Mouse (Mus musculus) embryonic fibroblast, embryonic 13.5 days (primary cell): ENCODE measurements around the gene Gse1.

Experiments used
- CTCF ChIP-seq: IDR thresholded peaks from 2 replicates; pipeline ENCODE4 v1.5.1; 2011; ENCODE audit warnings: mild to moderate bottlenecking, control low read depth, low read length, moderate library complexity, borderline replicate concordance; ENCODE audit not compliant: insufficient read depth
- POLR2A ChIP-seq: IDR thresholded peaks from 2 replicates; pipeline ENCODE4 v1.6.1; 2011; ENCODE audit warnings: low read depth, mild to moderate bottlenecking, control low read depth, low read length, moderate library complexity

DNA sequence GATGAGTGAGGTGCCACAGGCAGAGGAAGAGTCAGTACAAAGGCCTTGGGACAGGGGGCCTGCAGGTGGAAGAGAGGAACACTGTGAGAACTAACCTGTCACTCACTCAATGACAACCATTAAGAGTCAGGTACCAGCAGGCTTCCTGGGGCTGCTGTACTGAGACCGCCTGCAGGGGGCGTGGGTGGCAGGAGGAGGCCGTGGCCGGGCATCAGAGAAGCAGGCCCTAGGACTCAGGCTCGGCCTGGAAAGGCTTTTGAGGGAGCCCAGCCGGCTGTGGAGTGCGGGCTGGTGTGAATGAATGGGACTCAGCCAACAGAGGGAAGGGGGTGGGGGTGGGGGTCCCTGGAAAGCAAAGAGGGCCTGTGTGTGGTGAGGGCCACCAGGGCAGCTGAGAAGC lies 242.9 kb downstream of the Gse1 start:
- TF ChIP-seq POLR2A = no peak
- TF ChIP-seq CTCF = no peak
